Mouse (Mus musculus): ENCODE results near the gene Gm10197.

DNA sequence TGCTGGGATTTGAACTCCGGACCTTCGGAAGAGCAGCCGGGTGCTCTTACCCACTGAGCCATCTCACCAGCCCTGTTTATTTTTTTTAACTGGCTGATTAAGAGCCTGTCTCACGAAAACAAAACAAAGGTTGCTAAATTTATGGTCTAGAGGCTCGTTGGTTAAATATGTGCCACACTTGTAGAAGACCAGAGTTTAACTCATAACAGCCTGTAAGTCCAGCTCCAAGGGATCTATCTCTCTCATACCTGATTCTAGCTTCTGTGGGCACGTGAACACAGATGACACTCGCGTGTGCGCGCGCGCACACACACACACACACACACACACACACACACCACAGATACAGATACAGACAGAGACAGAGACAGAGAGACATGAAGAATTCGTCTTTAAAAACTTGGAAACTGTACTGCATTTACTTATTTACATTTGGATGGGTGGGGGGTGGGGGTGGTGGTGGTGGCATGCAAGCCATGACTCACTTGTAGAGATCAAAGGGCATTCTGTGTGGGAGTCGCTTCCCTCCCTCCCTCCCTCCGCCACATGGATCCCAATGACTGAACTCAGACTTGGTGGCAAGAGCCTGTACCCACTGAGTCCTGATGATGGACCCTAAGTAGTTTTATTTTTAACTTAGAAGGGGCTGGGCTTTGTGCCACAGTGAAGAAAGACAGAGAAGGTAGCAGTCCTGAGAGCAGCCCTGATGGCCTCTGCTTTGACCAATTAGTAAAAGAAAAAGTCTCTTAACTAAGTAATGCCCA, 42.2 kb upstream of the Gm10197 start:
- TF ChIP-seq GATA1 (IDR thresholded peaks at IDR 0.05; ENCODE audit: low read length) (no peak), TAL1 (IDR thresholded peaks at IDR 0.05; ENCODE audit: low read length) (no peak)

All from erythroblast, embryonic 14.5 days (primary cell).